Mouse (Mus musculus) forebrain, postnatal 0 days (tissue): Measurements from ENCODE around the gene Vti1b. TPM values are rescaled to one million over a fixed set of nuclear protein-coding genes. Genes with fewer than 3 reads are reported as not detected.

ENCODE experiments used
- ATAC-seq: fragments of 200-750 bp; cut with Nextera tagmentation; 2 replicates; pipeline ENCODE4 v1.8.0; 2017; ENCODE audit warnings: mild to moderate bottlenecking, moderate library complexity
- DNase-seq: peaks from one replicate; pipeline ENCODE4 v3.0.0-alpha.2; 2015
- H3K27ac ChIP-seq: fragments of 300-500 bp; sonication (generic); 2 replicates; pipeline ENCODE4 v1.5.1; 2014; ENCODE audit warnings: low read depth, mild to moderate bottlenecking, antibody characterized with exemption, low read length, moderate library complexity, mixed read lengths
- H3K27me3 ChIP-seq: fragments of 300-500 bp; sonication (generic); 2 replicates; pipeline ENCODE4 v1.6.1; 2014; ENCODE audit warnings: mild to moderate bottlenecking, low read length, mixed read lengths; ENCODE audit not compliant: insufficient read depth
- H3K36me3 ChIP-seq: fragments of 300-500 bp; sonication (generic); 2 replicates; pipeline ENCODE4 v1.6.1; 2014; ENCODE audit warnings: mild to moderate bottlenecking, moderate library complexity; ENCODE audit not compliant: insufficient read depth
- H3K4me1 ChIP-seq: fragments of 300-500 bp; sonication (generic); 2 replicates; pipeline ENCODE4 v1.6.1; 2014; ENCODE audit warnings: antibody characterized with exemption; ENCODE audit not compliant: insufficient read depth
- H3K4me2 ChIP-seq: fragments of 300-500 bp; sonication (generic); 2 replicates; pipeline ENCODE4 v1.6.1; 2014; ENCODE audit warnings: low read depth, mild to moderate bottlenecking, moderate library complexity
- H3K4me3 ChIP-seq: fragments of 300-500 bp; sonication (generic); 2 replicates; pipeline ENCODE4 v1.5.1; 2014; ENCODE audit warnings: low read depth, low read length, mixed read lengths
- H3K9ac ChIP-seq: fragments of 300-500 bp; sonication (generic); 2 replicates; pipeline ENCODE4 v1.6.1; 2014; ENCODE audit warnings: mild to moderate bottlenecking
- H3K9me3 ChIP-seq: fragments of 300-500 bp; sonication (generic); 2 replicates; pipeline ENCODE4 v1.6.1; 2016; ENCODE audit warnings: low read length
- CTCF ChIP-seq: sonication (generic); IDR thresholded peaks from 2 replicates; pipeline ENCODE4 v1.5.1; 2016; ENCODE audit warnings: antibody characterized with exemption, control low read depth, low read depth
- WGBS: fragments of 180-500 bp; shearing (Covaris S2); extraction: QIAGEN DNeasy Blood & Tissue Kit; methylation state at CpG from one replicate; pipeline ENCODE4 v1.1.7; 2014; 5-methylcytosine and 5-hydroxymethylcytosine counted together
- polyA plus RNA-seq: library from polyadenylated mRNA; unstranded; fragments of >200 nt; fragmentation: Nextera tagmentation; extraction: Ambion mirVana; gene quantifications from 2 replicates; pipeline ENCODE4 v1.2.1, GENCODE M21; 2015
- total RNA-seq: library from RNA; depleted of rRNA; stranded (reverse); fragments of >200 nt; gene quantifications from 2 replicates; pipeline ENCODE4 v1.2.3, GENCODE M21; 2014; rRNA removed

The Vti1b gene
- total RNA-seq (97.6 and 129 TPM in 2 replicates), polyA plus RNA-seq (218 and 236 TPM in 2 replicates)

DNA sequence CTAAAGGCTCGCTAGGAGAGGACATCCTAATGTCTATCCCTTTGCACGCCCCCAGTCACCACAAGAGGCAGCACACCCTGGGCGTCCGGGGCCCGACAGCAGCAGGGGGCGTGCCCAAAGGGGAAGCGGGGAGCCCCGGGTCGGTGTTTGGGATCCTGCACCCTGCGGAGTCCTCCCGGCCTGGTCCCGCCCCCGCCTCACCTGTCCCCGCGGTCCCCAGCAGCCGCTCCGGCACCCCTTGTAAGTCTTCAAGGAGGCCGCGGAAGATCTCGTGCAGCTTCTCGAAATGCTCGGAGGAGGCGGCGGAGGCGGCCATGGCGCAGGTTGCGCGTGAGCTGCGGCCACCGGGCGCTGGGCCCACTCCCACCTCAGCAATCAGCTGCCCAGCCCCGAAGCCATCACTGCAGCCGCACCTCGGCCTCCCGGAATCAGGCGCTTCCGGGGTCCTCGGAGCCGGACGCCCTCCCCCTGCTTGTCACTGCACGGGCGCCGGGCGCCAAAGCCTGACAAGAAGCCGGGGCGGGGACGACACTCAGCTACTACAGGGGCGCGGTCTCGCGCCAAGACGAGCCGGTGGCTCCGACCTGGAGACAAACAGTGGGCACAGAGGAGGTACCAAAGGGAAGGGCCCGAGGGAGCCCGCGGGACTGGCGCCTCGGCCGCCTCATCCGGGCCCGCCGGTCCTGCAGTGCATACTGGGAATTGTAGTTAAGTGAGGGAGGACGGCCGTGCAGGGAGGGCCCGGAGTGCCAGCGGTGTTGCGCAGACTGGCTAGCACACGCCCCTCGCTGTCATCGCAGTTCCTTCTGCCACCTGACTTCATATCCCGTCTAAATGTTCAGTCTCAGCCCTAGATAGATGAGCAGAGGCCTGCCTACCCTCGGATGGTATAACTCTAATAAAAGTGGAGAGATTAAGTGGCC, at the start of gene Vti1b:
Gene Vti1b (minus strand): TSS at position 649 of the 923 bp plus-strand sequence.
- ATAC-seq (peak; percentile 98), DNase-seq (peak; percentile 93)
- Histone ChIP-seq H3K4me1 (peaks cover 6% of the 10 kb centered on the region), H3K9me3 (no peaks in the 10 kb centered on the region), H3K4me3 (peak within 1 kb of the TSS; percentile 96), H3K27ac (peak within 1 kb of the TSS; percentile 94), H3K27me3 (no peaks in the 10 kb centered on the region), H3K4me2 (peak within 1 kb of the TSS; percentile 58), H3K9ac (peak within 1 kb of the TSS; percentile 87), H3K36me3 (peaks cover 28% of the 10 kb centered on the region)
- TF ChIP-seq CTCF: peak; percentile 71
- WGBS: 1% methylated on average over 73 of the region's 73 CpGs

DNA sequence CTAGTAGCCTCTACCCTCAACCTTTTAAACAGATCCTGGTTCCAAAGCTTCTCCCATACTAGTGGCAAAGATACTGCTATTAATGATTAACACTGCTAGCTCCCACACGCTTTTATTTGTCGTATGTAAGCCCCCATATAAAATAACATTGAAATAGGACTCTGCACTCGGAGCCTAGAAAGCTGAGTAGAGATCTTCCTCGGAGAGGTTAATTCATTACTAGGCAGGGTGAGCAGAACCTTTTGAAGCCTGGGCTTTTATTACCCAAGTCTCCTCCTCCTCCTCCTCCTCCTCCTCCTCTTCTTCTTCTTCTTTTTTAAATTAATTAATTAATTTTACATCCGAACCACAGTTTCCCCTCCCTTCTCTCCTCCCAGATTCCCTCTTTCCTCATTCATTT, 45.0 kb upstream of the Vti1b start:
- no peak for TF ChIP-seq CTCF
- DNase-seq (no peak), ATAC-seq (no peak)
- H3K9me3 ChIP-seq: no peaks in the 10 kb centered on the region
- no peaks in the 10 kb centered on the region for H3K36me3 ChIP-seq
- H3K4me1 ChIP-seq: no peaks in the 10 kb centered on the region
- 61% methylated on average over 5 of the region's 5 CpGs for WGBS
- no peak overlapping the region for H3K4me2 ChIP-seq
- no peak overlapping the region for H3K27ac ChIP-seq
- no peaks in the 10 kb centered on the region for H3K27me3 ChIP-seq
- H3K9ac ChIP-seq: no peak overlapping the region
- H3K4me3 ChIP-seq: no peak overlapping the region

DNA sequence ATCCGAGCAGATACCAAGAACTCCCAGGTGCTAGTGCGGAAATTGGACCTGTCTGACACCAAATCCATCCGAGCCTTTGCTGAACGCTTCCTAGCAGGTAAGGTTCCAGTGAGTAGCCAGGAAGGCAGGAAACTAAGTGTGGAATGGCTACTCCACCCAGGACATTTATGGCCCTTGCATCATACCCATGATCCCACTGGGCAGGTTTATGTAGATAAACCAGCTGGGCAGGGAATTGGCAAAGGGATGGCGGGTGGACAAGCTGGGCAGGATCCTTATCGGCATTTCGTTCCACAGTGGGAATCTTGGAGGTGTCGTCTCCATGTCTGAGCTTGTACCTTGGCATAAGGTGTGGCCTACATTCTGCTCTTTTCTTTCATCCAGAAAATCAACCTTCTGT, 39.0 kb upstream of the Vti1b start:
- ATAC-seq (no peak), DNase-seq (no peak)
- Histone ChIP-seq H3K4me1 (no peaks in the 10 kb centered on the region), H3K4me2 (no peak overlapping the region), H3K4me3 (no peak overlapping the region), H3K36me3 (no peaks in the 10 kb centered on the region), H3K9me3 (no peaks in the 10 kb centered on the region), H3K27me3 (no peaks in the 10 kb centered on the region), H3K27ac (no peak overlapping the region), H3K9ac (no peak overlapping the region)
- TF ChIP-seq CTCF: no peak
- WGBS: 91% methylated on average over 8 of the region's 8 CpGs

DNA sequence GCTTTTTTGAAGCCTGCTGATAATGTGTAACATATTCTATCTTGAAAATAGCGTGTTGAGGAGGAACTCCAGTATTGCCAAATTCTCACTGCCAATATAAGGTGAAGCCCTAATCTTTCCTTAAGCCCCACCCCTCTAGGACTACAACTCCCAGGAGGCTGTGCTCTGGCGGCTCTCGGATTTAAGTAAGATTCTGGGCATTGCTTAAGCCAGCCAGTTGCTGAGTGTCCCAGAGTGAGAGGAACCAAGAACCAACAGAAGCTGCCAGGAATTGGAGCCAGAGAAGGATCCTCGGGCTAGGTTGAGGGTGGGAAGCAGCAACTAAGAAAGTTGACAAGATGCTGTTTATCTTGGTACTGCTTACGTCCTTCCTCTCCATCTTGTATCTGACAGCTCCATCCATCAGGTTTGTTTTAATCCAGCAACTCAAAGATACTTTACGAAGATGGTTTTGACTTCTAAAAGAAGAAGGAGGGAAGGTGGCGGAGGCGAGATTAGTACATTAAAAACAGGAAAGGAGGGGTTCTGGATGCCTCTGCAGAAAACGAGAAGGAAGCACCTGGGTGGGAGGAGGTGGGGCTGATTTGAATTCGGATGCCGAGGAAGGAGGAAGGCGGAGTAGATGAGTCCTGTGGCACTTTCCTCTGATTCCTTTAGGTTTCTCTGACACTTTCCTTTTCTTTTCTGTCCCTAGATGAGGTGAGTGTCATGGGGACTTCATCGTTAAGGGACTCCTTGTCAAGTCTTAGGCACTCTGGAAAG, 36.4 kb upstream of the Vti1b start, which contains the start of gene Rdh12:
Gene Rdh12 (plus strand): TSS at position 212 of the 762 bp plus-strand sequence.
- Histone ChIP-seq H3K4me1 (no peaks in the 10 kb centered on the region), H3K4me2 (peak within 1 kb of the TSS; percentile 58), H3K4me3 (peak within 1 kb of the TSS; percentile 47), H3K27me3 (no peaks in the 10 kb centered on the region), H3K27ac (no peak within 1 kb of the TSS), H3K36me3 (no peaks in the 10 kb centered on the region), H3K9me3 (no peaks in the 10 kb centered on the region), H3K9ac (peak within 1 kb of the TSS; percentile 48)
- ATAC-seq: peak; percentile 83
- no peak for TF ChIP-seq CTCF
- WGBS: 3% methylated on average over 13 of the region's 13 CpGs
- DNase-seq: peak; percentile 43

DNA sequence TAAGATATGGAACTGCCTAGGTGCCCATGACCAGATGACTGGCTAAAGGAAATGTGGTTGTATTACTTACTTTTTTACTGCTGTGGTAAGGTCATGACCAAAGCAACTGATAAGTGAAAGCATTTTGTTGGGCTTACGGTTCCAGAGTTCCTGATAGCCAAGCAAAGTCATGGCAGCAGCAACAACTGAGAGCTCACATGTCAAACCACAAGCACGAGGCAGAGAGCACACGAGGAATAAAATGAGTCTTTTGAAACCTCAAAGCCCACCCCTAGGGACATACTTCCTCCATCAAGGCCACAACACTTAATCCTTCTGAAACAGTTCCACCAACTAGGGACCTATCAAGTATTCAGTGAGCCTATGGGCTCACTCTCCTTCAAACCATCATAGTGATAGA, 29.4 kb upstream of the Vti1b start:
- Histone ChIP-seq H3K27ac (no peak overlapping the region), H3K27me3 (no peaks in the 10 kb centered on the region), H3K9me3 (no peaks in the 10 kb centered on the region), H3K4me3 (no peak overlapping the region), H3K36me3 (no peaks in the 10 kb centered on the region), H3K4me2 (no peak overlapping the region), H3K4me1 (no peaks in the 10 kb centered on the region), H3K9ac (no peak overlapping the region)
- no peak for ATAC-seq
- no peak for DNase-seq
- 79% methylated on average over 3 of the region's 3 CpGs for WGBS
- no peak for TF ChIP-seq CTCF

DNA sequence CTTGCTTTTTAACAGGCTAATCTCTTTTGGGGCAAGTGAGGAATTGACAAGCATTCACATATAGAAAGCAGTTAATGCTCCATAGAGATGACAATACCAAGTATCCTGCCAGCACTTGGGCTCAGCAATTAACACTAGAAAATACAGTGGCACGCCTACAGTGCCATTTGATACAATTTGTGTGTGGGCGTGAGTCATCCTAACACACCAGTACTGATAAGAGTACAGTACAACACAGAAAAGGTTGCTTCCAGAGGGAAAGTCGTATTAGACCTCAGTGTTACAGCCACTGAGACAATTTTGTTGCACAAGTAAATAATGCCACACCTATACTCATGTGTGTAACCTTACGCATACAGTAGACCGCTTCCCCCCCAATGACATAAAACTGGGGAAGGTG, 24.6 kb upstream of the Vti1b start:
- 91% methylated on average over 5 of the region's 5 CpGs for WGBS
- H3K36me3 ChIP-seq: no peaks in the 10 kb centered on the region
- no peak for TF ChIP-seq CTCF
- no peak overlapping the region for H3K27ac ChIP-seq
- H3K4me3 ChIP-seq: no peak overlapping the region
- ATAC-seq: no peak
- H3K4me2 ChIP-seq: no peak overlapping the region
- H3K9me3 ChIP-seq: no peaks in the 10 kb centered on the region
- H3K9ac ChIP-seq: no peak overlapping the region
- no peaks in the 10 kb centered on the region for H3K27me3 ChIP-seq
- no peak for DNase-seq
- H3K4me1 ChIP-seq: no peaks in the 10 kb centered on the region
